Mouse (Mus musculus): ENCODE results near the gene Mfsd12.

Mfsd12 gene

GRCm38 (mm10) chr10:81329194-81329975, 27.9 kb upstream of the Mfsd12 start:
- DNase-seq = peak in 1 of 2 experiments; percentile 62

DNA sequence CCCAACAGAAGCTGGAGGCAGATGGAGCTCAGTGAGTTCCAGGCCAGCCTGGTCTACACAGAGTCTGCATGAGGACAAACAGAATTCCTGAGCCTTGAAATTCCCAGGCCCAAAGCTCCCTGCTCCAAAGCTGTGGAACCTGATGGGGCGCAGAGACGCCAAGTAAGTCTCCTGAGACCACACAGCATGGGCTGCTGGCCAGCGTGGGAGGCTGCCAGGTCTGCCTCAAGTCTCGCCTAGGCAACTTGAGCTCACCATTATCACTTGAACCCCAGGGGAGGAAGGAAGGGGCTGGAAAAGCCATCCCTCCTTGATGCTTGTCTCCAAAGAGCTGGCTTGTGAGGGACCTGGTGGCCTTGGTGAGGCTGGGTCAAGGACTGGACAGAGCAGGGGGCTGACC, 27.3 kb upstream of the Mfsd12 start:
- DNase-seq = peak; percentile 67 to 79

DNA sequence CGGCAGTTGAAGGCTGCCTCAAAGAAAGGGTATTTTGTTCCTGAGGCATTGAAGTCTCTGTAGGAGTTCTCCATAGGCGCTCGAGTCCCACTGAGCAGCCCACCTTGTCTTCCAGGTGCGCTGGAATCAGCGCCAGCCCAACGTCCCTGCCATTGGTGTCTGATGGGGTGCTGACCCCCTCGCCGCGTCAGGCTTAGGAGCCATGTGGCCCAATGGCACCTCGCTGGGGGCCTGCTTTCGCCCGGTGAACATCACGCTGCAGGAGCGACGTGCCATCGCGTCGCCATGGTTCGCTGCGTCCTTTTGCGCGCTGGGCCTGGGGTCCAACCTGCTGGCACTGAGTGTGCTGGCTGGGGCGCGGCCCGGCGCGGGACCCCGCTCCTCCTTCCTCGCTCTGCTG, 25.0 kb upstream of the Mfsd12 start:
- DNase-seq = no peak

- no peak for DNase-seq
Measured at GRCm38 (mm10) chr10:81334324-81334723, 23.0 kb upstream of the Mfsd12 start.

DNA sequence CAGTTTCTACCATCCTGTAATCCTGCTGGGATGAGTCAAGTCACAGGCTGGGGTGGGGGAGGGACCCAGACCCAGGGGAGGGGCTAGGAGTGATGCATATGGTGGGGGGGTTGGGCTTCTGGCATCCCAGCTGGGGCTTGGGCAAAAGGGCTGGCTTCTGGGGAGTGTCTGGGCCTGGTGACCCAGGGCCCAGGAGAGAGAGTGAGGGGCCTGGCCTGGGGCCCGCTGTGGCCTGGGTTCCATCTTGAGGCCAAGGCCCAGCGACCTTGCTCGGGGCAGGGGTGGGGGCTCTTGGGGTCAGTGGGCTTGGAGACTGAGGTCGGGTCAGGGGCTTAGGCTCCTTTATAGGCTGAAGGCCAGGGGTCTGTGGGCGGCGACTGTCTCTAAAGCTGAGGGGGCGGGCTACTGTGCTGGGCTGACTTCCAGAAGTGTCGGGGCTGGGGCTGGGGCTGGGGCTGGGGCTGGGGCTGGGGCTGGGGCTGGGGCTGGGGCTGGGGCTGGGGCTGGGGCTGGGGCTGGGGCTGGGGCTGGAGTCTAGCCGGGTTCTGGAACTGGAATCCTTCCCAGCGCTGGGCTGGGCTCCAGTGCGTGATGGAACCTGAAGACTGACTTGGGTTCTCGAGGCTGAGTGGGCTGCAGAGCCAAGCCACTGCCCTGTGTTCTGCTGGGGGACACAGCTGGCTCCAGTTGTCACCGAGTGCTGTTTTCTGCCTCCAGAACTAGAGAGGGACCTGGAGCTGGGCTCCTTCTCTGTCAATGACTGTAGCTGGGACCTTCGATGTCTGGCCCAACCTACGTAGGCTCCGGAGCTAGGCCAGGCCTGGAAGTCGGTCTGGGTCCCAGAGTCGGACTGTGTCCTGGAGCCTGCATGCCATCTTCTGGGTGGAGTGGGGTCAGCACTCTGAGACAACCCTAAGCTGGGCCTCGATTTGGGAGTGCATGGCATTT, 21.6 kb upstream of the Mfsd12 start:
- DNase-seq = no peak

DNA sequence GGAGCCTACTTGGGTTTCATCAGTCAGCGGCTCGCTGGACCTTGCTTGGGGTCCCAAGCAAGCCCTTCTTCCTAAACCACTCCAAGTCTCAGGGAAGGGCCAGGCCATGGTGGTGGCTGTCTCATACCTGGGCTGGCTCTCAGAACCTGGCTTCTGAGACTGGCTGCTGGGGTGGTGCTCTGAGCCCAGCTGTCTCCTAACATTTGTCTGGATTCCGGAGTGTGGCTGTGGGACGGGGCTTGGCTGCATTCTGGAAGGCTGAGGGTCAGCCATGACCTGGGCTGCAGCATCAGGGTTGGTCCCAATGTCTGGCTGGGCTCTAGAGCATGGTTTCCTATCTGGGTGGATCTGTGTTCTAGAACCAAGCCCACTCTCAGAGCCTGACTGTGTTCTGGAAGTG, 20.7 kb upstream of the Mfsd12 start:
- DNase-seq = no peak

DNA sequence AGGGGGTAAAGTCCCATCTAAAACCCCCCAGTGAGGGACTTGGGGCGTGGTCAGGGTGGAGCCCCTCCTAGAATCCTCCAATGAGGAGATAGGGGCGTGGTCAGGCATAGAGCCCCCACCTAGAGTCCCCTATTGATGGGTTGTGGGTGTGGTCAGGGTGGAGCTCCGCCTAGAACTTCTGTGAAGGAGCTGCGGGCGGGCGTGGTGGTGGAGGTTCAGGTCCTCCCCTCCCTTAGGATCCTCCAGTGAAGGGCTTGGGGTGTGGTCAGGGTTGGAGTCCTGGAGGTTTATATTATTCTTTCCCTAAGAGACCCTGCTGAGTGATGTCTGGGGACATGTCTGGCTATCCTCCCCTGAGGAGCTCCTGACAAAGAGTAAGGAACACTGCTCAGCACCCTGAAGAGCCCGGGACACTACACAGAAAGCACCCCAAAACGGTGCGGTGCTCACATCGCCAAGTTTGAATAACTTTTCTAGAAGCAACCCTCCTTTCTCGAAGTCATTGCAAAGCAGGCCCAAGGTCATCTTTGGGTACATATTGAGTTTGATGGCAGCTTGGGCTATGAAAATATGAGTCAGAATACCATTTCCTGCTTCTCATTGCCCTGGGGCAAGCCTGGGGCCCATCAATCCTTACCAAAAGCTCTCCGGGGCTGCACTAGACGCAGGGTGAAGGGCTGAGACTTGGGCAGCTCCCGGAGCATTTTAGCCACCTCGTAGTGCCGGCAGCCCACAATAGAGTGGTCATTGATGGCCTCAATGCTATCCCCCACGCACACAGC, 16.5 kb upstream of the Mfsd12 start:
- peak in 1 of 2 experiments; percentile 44 for DNase-seq

DNA sequence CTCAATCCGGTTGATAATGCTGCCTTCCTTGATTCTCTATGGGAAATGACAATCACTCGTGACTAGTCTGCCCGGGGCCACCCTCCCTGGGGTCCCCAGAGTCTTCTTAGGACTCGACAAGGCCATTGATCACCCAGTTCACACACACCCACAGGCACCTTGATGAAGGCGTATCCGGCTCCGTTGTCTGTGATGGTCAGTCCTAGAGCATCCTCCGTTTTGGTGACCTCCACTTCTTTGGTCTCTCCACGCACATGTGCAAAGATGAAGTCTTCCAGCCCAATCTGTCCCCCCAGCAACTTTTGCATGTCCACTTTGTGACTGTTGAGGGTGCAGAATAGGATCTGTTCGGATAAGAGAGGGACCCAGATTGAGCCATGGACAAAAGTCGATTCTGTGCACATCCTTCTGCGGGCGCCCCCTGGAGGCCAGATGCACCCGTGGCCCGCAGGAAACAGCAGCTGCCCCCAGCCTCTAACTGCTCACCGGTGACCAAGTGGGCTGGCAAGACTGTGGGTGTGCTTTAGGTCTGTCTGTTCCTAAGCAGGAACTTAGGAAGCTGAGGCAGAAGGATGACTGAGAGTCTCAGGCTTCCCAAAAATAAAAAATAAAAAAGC, 15.8 kb upstream of the Mfsd12 start:
- DNase-seq = peak; percentile 74 to 89

DNA sequence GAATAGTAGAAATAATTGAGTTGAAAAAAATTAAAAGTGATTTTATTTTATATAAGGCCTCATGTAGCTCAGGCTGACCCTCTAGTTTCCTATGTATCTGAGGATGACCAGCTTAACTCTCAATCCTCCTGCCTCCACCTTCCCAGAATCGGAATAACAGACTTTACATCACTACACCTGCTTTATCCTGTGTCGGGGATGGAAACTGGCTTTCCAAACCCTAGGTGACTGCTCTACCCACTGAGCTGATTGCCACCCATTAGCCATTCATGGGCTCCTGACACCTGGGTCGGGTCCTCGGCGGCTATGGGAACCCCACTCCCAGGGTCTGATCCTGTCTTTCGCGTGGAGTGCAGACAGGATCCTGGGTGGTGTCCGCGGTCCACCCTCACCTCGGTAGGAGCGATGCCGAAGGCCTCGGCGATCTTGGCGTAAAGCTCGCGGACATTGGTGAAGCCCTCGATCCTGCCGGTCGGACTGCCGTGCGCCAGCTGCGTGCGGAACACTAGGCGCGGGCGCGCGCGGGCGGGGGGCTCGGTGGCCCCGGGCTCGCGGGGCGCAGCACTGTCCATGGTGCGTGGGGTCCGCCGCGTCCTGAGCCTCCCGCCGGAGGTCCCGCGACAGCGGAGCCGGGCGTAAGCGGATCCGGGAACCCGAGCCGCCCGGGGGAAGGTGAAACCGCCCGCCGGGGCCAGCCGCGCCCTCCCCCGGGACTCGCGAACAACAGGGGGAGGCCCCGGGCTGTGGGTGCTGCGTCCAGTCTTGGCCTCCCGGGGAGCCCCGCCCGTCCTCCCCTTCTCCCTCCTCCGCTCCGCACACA, 14.4 kb upstream of the Mfsd12 start, which contains the start of gene Gipc3:
Gipc3 (minus strand) TSS at position 581 of the 820 bp plus-strand sequence.
- DNase-seq = peak in 1 of 2 experiments; percentile 53

DNA sequence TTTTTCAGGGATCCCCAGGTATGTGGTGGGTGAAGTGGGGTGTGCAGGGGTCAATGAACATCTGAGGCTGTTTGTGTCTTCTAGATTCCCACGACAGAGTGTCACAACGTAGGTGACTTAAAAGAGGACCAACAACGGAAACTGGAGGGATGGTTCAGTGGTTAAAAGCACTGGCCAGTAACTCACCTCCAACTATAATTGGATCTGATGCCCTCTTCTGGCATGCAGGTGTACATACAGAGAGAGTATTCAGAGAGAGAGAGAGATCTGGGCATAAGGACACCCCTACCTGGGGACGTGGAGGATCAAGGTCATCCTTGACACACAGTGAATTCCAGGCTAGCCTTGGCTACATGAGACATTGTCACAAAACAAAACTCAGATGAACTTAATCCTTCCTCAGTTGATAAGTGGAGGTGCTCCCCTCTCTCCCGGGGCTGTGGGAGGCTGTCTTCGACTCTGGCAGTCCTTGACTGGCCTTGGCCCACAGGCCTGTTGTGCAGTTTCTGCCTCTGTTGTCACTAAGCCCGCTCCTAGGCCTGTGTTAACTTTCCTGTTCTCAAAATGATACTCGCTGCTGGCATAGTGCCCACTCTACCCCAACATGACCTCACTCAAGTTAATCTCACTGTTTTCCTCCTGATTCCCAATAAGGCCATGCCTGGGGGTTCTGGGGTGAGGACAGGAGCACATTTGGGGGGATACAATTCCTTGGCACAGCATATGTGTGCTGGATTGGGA, 12.7 kb upstream of the Mfsd12 start:
- peak in 1 of 2 experiments; percentile 60 for DNase-seq

DNA sequence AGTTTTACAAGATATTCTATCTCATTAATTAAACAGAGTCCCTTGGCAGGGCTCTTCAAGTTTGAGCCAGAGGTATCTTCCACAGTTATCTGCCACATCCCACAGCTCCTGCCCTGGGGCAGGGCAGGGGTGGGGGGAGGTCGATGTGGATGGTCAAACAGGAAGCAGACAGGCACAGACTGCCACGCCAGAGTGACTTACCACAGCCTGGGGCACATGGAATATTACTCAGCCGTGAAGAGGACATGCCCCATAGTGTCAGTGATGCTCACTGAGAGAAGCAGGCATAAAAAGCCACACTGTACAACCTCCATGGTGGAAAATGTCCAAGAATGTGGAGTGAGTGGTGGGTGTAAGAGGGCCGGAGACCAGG, 12.1 kb upstream of the Mfsd12 start:
- peak in 1 of 2 experiments; percentile 41 for DNase-seq

GRCm38 (mm10) chr10:81346453-81347067, 10.7 kb upstream of the Mfsd12 start:
- DNase-seq = peak; percentile 87 to 94

GRCm38 (mm10) chr10:81349146-81349545, 8.1 kb upstream of the Mfsd12 start:
- DNase-seq = peak; percentile 70 to 88

DNA sequence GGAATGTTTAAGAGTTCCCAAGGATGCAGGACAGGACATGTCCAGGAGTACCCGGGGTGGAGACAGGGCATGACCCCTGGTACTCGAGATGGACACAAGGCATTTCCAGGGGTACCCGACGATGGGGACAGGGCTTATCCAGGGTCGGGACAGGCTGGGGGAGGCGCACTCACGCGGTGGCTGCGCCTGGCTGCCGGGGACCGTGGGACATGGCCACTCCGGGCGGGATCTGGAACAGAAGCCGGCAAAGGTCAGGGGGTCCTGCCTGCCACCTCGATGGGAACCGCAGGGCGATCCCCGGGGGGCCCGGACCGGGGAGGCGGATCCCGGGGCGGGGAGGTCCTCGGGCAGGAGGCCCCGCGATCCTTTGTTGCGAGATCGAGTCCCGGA, 7.3 kb upstream of the Mfsd12 start:
- no peak for DNase-seq

GRCm38 (mm10) chr10:81350351-81351063, 6.8 kb upstream of the Mfsd12 start, which contains the start of gene Hmg20b:
Gene Hmg20b (minus strand): TSS chr10:81350480.
- DNase-seq = peak; percentile 100

GRCm38 (mm10) chr10:81351678-81352291, 5.5 kb upstream of the Mfsd12 start:
- no peak for DNase-seq

DNA sequence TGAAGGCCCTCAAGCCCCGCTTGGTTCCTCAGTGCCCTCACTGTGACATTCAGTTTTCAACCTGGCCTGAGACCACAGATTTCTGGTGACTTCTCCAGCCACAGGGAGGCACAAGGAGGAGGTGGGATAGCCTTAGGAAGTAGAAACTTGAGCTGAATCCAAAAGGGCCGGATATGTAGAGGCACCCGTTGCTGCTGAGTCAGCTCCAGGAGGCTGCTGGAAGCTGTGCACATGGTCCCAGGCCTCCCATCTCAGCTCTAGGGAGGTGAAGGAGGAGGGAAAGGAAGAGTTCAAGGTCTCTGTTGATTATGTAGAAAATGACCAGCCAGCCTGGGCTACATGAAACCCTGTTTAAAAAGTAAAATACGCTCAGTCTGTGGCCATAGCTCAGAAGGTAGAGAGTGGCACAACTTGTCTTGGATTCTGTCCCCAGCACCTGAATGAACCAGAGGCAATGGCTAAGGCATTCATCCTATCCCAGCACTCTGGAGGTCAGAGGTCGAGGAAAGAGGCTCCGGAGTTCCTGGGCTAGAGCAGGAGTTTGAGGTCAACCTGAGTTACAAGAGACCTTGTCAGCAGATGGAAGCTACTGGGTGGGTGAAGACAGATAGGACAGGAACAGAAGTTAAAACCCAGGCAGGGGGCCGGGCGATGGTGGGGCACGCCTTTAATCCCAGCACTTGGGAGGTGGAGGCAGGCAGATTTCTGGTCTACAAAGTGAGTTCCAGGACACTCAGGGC, 2.4 kb upstream of the Mfsd12 start:
- no peak for DNase-seq

GRCm38 (mm10) chr10:81355533-81355932, 1.8 kb upstream of the Mfsd12 start:
- no peak for DNase-seq
